Mouse (Mus musculus) layer of hippocampus, adult 18-20 months (tissue): ENCODE results near the gene Mlf2. TPM values are rescaled to one million over a fixed set of nuclear protein-coding genes. Genes with fewer than 3 reads are reported as not detected.

ENCODE experiments used
- total RNA-seq, 2 experiments: library from RNA; stranded (reverse); gene quantifications; 2 replicates each; pipeline ENCODE4 v1.2.3; 2021

The Mlf2 gene
- total RNA-seq, 2 experiments from 2014 or later: 631 to 670 TPM

Other genes with a start within 250 kb of the Mlf2 start
- 10 to 100 TPM; 52.6 to 58.2 TPM for gene Emg1, start 219.2 kb upstream of the Mlf2 start, total RNA-seq
- gene Phb2, start 219.1 kb upstream of the Mlf2 start, total RNA-seq: 100 to 1,000 TPM; 115 to 123 TPM
- gene Ptpn6, start 192.7 kb upstream of the Mlf2 start, total RNA-seq: 1 to 10 TPM; 4.1 to 4.6 TPM
- 100 to 1,000 TPM; 358 to 368 TPM for gene Grcc10, start 190.0 kb upstream of the Mlf2 start, total RNA-seq
- gene Gm45234, start 175.4 kb upstream of the Mlf2 start, total RNA-seq: not detected
- 100 to 1,000 TPM; 161 to 181 TPM for gene Atn1, start 174.9 kb upstream of the Mlf2 start, total RNA-seq
- gene Eno2, start 161.7 kb upstream of the Mlf2 start, total RNA-seq: 1,000 to 10,000 TPM; 1,059 TPM
- 1 to 10 TPM; 2.7 to 4.7 TPM for gene Lrrc23, start 151.7 kb upstream of the Mlf2 start, total RNA-seq
- gene Spsb2, start 122.7 kb upstream of the Mlf2 start, total RNA-seq: 1 to 10 TPM; 4.5 to 5.1 TPM
- gene Tpi1, start 117.1 kb upstream of the Mlf2 start, total RNA-seq: 100 to 1,000 TPM; 796 to 825 TPM
- 100 to 1,000 TPM; 182 to 185 TPM for gene Usp5, start 101.9 kb upstream of the Mlf2 start, total RNA-seq
- under 1 TPM; 0.52 to 0.53 TPM for gene Cdca3, start 101.8 kb upstream of the Mlf2 start, total RNA-seq
- gene Gnb3, start 91.1 kb upstream of the Mlf2 start, total RNA-seq: not detected
- 10 to 100 TPM; 29.5 to 30.9 TPM for gene P3h3, start 73.6 kb upstream of the Mlf2 start, total RNA-seq
- gene Gpr162, start 67.4 kb upstream of the Mlf2 start, total RNA-seq: 100 to 1,000 TPM; 183 to 187 TPM
- gene Cd4, start 43.2 kb upstream of the Mlf2 start, total RNA-seq: under 1 TPM in 1 of 2 experiments, not detected in 1; 0.25 TPM
- 1 to 10 TPM; 2.6 to 3.6 TPM for gene Lag3, start 19.7 kb upstream of the Mlf2 start, total RNA-seq
- gene Ptms, start 11.3 kb upstream of the Mlf2 start, total RNA-seq: 1,000 to 10,000 TPM; 1,033 to 1,052 TPM
- 100 to 1,000 TPM; 154 to 161 TPM for gene Cops7a, start 34.2 kb downstream of the Mlf2 start, total RNA-seq
- gene Pianp, start 65.3 kb downstream of the Mlf2 start, total RNA-seq: 100 to 1,000 TPM; 168 to 191 TPM
- 10 to 100 TPM; 43.1 to 44.9 TPM for gene Zfp384, start 77.8 kb downstream of the Mlf2 start, total RNA-seq
- gene Ing4, start 108.4 kb downstream of the Mlf2 start, total RNA-seq: 10 to 100 TPM; 54.1 to 54.6 TPM
- 10 to 100 TPM; 15.7 to 17.7 TPM for gene Acrbp, start 118.3 kb downstream of the Mlf2 start, total RNA-seq
- gene Lpar5, start 136.5 kb downstream of the Mlf2 start, total RNA-seq: under 1 TPM; 0.56 to 0.87 TPM
- 100 to 1,000 TPM; 153 to 176 TPM for gene Chd4, start 164.6 kb downstream of the Mlf2 start, total RNA-seq
- gene Nop2, start 200.5 kb downstream of the Mlf2 start, total RNA-seq: 10 to 100 TPM; 31.3 to 32.4 TPM
- gene Iffo1, start 213.9 kb downstream of the Mlf2 start, total RNA-seq: 10 to 100 TPM; 63.0 to 69.1 TPM
- gene Gapdh, start 235.1 kb downstream of the Mlf2 start, total RNA-seq: 1,000 to 10,000 TPM; 2,555 to 2,598 TPM